Mouse (Mus musculus): ENCODE measurements at regions not wholly inside any gene's neighbourhood (a gene's known extent, or its start where the extent isn't known, plus 50 kb on each side); places are given as distances from the start of the nearest gene placed in this dataset.

GRCm38 (mm10) chr2:81200541-81200940 is 583.5 kb downstream of the Nup35 start:
- H3K9ac ChIP-seq (ENCODE audit: control insufficient read depth, low read depth, low read length, poor library complexity, severe bottlenecking): no peak overlapping the region
- no peak for DNase-seq (ENCODE audit: low read depth, low spot score)
- H3K4me1 ChIP-seq (ENCODE audit: control insufficient read depth in 1 of 2, insufficient read depth in 2 of 2, low read length in 2 of 2): no peaks in the 10 kb centered on the region
- H3K27me3 ChIP-seq (ENCODE audit: control insufficient read depth in 1 of 2, insufficient read depth in 2 of 2, low read length in 2 of 2): no peaks in the 10 kb centered on the region
- no peaks in the 10 kb centered on the region for H3K36me3 ChIP-seq (ENCODE audit: control insufficient read depth in 1 of 2, insufficient read depth in 2 of 2, low read length in 2 of 2)
- H3K9me3 ChIP-seq (replicated peaks; ENCODE audit: insufficient read depth, low read length): no peaks in the 10 kb centered on the region
- H3K4me3 ChIP-seq (ENCODE audit: control insufficient read depth in 1 of 2, insufficient read depth in 1 of 2, low read depth in 2 of 2, low read length in 2 of 2): no peak overlapping the region
- H3K27ac ChIP-seq (ENCODE audit: control insufficient read depth, low read depth, low read length): no peak overlapping the region
- TF ChIP-seq RCOR1 (IDR thresholded peaks at IDR 0.05; ENCODE audit: low read depth, low read length): no peak
- TF ChIP-seq ZNF384 (IDR thresholded peaks at IDR 0.05; ENCODE audit: low read depth, low read length): no peak
- no peak for TF ChIP-seq ETS1 (IDR thresholded peaks at IDR 0.05; ENCODE audit: low read depth, low read length)
- TF ChIP-seq TCF12 (IDR thresholded peaks at IDR 0.05; ENCODE audit: low read depth, low read length): no peak
- TF ChIP-seq ZMIZ1 (IDR thresholded peaks at IDR 0.05; ENCODE audit: low read depth, low read length): no peak
- TF ChIP-seq USF2 (IDR thresholded peaks at IDR 0.05; ENCODE audit: borderline replicate concordance in 1 of 2, insufficient read depth in 1 of 2, low read depth in 1 of 2, low read length in 2 of 2): no peak
- no peaks in the 10 kb centered on the region for H3K79me2 ChIP-seq (ENCODE audit: control insufficient read depth, insufficient read depth, low read length, poor library complexity)
